Mouse (Mus musculus) liver, embryonic 15.5 days (tissue): Measurements from ENCODE around the gene Tmem246. TPM values are rescaled to one million over a fixed set of nuclear protein-coding genes. Genes with fewer than 3 reads are reported as not detected.

Experiments used
- ATAC-seq: fragments of 200-750 bp; cut with Nextera tagmentation; 2 replicates; pipeline ENCODE4 v1.8.0; 2017; ENCODE audit warnings: moderate number of reproducible peaks, mild to moderate bottlenecking, moderate library complexity; ENCODE audit not compliant: insufficient read depth
- H3K27ac ChIP-seq: fragments of 300-500 bp; sonication (generic); replicated peaks from 2 replicates; pipeline ENCODE4 v1.5.1; 2015; ENCODE audit warnings: mild to moderate bottlenecking, inconsistent platforms
- H3K27me3 ChIP-seq: fragments of 300-500 bp; sonication (generic); 2 replicates; pipeline ENCODE4 v1.6.1; 2015; ENCODE audit warnings: mild to moderate bottlenecking, inconsistent platforms
- H3K36me3 ChIP-seq: fragments of 300-500 bp; sonication (generic); replicated peaks from 2 replicates; pipeline ENCODE4 v1.6.1; 2015; ENCODE audit warnings: moderate library complexity, mild to moderate bottlenecking, inconsistent platforms
- H3K4me1 ChIP-seq: fragments of 300-500 bp; sonication (generic); replicated peaks from 2 replicates; pipeline ENCODE4 v1.6.1; 2015; ENCODE audit warnings: inconsistent platforms
- H3K4me2 ChIP-seq: fragments of 300-500 bp; sonication (generic); 2 replicates; pipeline ENCODE4 v1.6.1; 2015; ENCODE audit warnings: moderate library complexity, mild to moderate bottlenecking, inconsistent platforms
- H3K4me3 ChIP-seq: fragments of 300-500 bp; sonication (generic); replicated peaks from 2 replicates; pipeline ENCODE4 v1.5.1; 2015; ENCODE audit warnings: mild to moderate bottlenecking, inconsistent platforms
- H3K9ac ChIP-seq: fragments of 300-500 bp; sonication (generic); 2 replicates; pipeline ENCODE4 v1.6.1; 2015; ENCODE audit warnings: moderate library complexity, mild to moderate bottlenecking, inconsistent platforms
- H3K9me3 ChIP-seq: fragments of 300-500 bp; sonication (generic); replicated peaks from 2 replicates; pipeline ENCODE4 v1.6.1; 2016; ENCODE audit warnings: inconsistent platforms
- WGBS: fragments of 180-500 bp; shearing (Covaris S2); methylation state at CpG from one replicate; pipeline ENCODE4 v1.1.7; 2015; ENCODE audit warnings: mixed read lengths; ENCODE audit not compliant: insufficient replicate concordance; 5-methylcytosine and 5-hydroxymethylcytosine counted together
- polyA plus RNA-seq: library from polyadenylated mRNA; unstranded; fragments of >200 nt; fragmentation: Nextera tagmentation; extraction: Ambion mirVana; gene quantifications from 2 replicates; pipeline ENCODE4 v1.2.1, GENCODE M21; 2015

Gene Tmem246
- polyA plus RNA-seq, 1 experiment from 2014 or later = 6.7 TPM

GRCm38 (mm10) chr4:49540966-49541365 is 56.7 kb downstream of the Tmem246 start:
- 46% methylated on average over 3 of the region's 3 CpGs for WGBS
- no peak for ATAC-seq
- no peak overlapping the region for H3K4me3 ChIP-seq
- no peak overlapping the region for H3K27ac ChIP-seq
- H3K9ac ChIP-seq = no peak overlapping the region
- H3K4me1 ChIP-seq = no peaks in the 10 kb centered on the region
- H3K27me3 ChIP-seq = no peaks in the 10 kb centered on the region
- peaks cover 4% of the 10 kb centered on the region; the same call in 1 of the 2 replicates for H3K36me3 ChIP-seq
- H3K4me2 ChIP-seq = no peak overlapping the region
- H3K9me3 ChIP-seq = no peaks in the 10 kb centered on the region

DNA sequence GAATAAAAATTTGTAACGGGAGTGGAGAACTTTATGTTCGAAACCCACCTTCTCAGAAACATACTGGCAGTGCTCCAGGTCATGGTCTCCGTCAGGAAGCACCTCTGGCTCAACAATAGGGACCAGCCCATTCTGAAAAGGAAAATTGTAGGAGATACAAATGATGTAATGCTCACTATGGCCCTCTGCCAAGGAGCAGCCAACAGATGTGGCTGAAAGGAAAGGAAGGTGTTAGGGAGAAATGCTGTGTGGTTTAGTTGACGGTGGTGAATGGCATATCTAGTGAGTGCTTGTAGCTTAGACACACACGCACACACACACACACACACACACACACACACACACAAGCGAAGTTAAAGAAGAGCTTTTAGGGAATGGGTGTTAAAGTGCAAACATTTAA is 58.0 kb downstream of the Tmem246 start:
- Histone ChIP-seq H3K4me2 (no peak overlapping the region), H3K36me3 (peaks cover 4% of the 10 kb centered on the region; the same call in 1 of the 2 replicates), H3K4me1 (no peaks in the 10 kb centered on the region), H3K9me3 (no peaks in the 10 kb centered on the region), H3K27ac (no peak overlapping the region), H3K27me3 (no peaks in the 10 kb centered on the region), H3K9ac (no peak overlapping the region), H3K4me3 (no peak overlapping the region)
- no peak for ATAC-seq
- 49% methylated on average over 6 of the region's 6 CpGs for WGBS

GRCm38 (mm10) chr4:49536671-49537070 is 61.0 kb downstream of the Tmem246 start:
- Histone ChIP-seq H3K9me3 (no peaks in the 10 kb centered on the region), H3K36me3 (no peaks in the 10 kb centered on the region; the same call in 1 of the 2 replicates), H3K27me3 (no peaks in the 10 kb centered on the region), H3K9ac (no peak overlapping the region), H3K4me1 (no peaks in the 10 kb centered on the region), H3K4me3 (no peak overlapping the region), H3K4me2 (no peak overlapping the region), H3K27ac (no peak overlapping the region)
- 68% methylated on average over 4 of the region's 4 CpGs for WGBS
- no peak for ATAC-seq

DNA sequence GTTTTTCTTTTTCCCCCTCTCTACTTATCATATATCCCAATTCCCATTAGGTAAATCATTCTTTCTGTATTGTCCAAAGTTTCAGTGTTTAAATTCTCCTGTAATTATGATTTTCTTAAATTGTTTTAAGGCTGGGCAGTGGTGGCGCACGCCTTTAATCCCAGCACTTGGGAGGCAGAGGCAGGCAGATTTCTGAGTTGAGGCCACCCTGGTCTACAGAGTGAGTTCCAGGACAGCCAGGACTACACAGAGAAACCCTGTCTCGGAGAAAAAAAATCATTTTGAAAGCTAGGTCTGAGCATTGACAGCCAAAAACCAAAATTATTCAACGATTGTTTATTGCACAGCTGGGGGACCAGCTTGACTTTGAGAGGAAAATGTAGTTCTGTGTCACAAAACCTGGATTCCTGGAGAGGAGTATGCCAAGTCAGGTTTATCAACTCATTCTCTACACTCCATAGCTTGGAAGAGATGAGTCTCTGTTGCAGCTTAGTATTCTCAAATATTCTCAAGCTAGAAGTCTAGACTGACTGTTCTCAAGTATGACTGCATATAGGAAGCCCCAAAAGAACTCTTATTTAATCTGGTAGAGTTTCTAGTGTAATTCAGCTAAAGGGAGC is 61.9 kb downstream of the Tmem246 start:
- Histone ChIP-seq H3K36me3 (peaks cover 2% of the 10 kb centered on the region), H3K4me3 (no peak overlapping the region), H3K27me3 (no peaks in the 10 kb centered on the region), H3K27ac (no peak overlapping the region), H3K4me1 (no peaks in the 10 kb centered on the region), H3K4me2 (no peak overlapping the region), H3K9me3 (no peaks in the 10 kb centered on the region), H3K9ac (no peak overlapping the region)
- no peak for ATAC-seq
- WGBS = 63% methylated on average over 4 of the region's 4 CpGs

GRCm38 (mm10) chr4:49535036-49535435 is 62.6 kb downstream of the Tmem246 start:
- H3K36me3 ChIP-seq = peaks cover 10% of the 10 kb centered on the region
- H3K9ac ChIP-seq = no peak overlapping the region
- ATAC-seq = no peak
- WGBS = 61% methylated on average over 3 of the region's 3 CpGs
- no peak overlapping the region for H3K27ac ChIP-seq
- H3K27me3 ChIP-seq = no peaks in the 10 kb centered on the region
- 0 out of 2 replicates have a peak, but pooled peaks cover under 1% of the 10 kb centered on the region for H3K9me3 ChIP-seq
- H3K4me1 ChIP-seq = no peaks in the 10 kb centered on the region
- no peak overlapping the region for H3K4me3 ChIP-seq
- no peak overlapping the region for H3K4me2 ChIP-seq

Other genes starting within 250 kb of the Tmem246 start
- gene Acnat2, start 189.7 kb downstream of the Tmem246 start, polyA plus RNA-seq = 0.30 and 0.76 TPM in 2 replicates
- gene Acnat1, start 124.0 kb downstream of the Tmem246 start, polyA plus RNA-seq = 0.79 and 0.93 TPM in 2 replicates
- 1.5 and 2.2 TPM in 2 replicates for gene Baat, start 91.3 kb downstream of the Tmem246 start, polyA plus RNA-seq
- 50.6 and 51.5 TPM in 2 replicates for gene Mrpl50, start 76.8 kb downstream of the Tmem246 start, polyA plus RNA-seq
- gene Zfp189, start 76.7 kb downstream of the Tmem246 start, polyA plus RNA-seq = 3.1 and 3.3 TPM in 2 replicates
- 338 and 390 TPM in 2 replicates for gene Aldob, start 48.3 kb downstream of the Tmem246 start, polyA plus RNA-seq
- 14.1 and 14.2 TPM in 2 replicates for gene Rnf20, start 34.1 kb upstream of the Tmem246 start, polyA plus RNA-seq
- not detected in 2 replicates for gene Ppp3r2, start 84.1 kb upstream of the Tmem246 start, polyA plus RNA-seq
- gene Grin3a, start 247.9 kb upstream of the Tmem246 start, polyA plus RNA-seq = 0.02 and 0.06 TPM in 2 replicates